In the genomic region with DNA sequence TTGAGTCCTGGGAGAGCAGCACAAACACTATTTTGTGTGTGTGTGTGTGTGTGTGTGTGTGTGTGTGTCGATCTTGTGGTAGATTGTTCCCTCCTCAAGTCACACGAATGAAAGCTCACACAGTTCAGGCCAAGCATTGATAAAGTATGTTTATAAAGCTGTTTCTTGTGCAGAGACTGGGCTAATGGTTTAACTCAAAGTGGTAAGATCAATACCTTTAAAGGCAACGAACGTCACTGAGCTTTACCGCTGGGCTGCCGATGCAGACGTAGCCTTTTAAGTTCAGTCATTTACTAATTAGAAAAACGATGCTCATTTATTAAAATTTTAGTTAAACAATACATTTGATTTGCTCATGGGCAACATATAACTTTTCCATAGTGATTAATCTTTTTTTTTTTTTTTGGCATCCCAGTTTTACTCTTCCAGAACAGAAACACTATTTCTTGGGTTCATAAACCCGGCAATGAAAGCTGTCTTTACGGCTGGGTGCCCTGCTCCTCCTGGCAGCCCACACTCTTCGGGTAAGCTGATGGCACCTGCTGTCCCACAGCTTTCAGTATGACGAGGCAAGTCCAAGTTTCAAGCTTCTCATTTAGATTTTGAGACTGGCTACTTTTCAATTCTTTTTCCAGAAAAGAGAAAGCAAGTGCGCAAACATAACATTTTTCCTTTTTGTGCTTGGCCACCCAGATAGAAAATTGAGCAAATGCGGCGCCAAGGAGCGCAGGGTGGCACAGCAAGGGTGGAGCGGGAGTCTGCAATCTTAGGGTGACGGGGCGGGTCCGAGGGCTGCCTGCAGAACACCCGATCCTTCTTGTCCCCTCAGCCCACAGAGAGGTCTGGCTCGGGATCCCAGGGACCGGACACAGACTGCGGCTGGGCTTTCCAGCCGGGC, we compare ENCODE assay signal across 8 mouse cellular contexts. TPM values are rescaled to one million over a fixed set of nuclear protein-coding genes. Genes with fewer than 3 reads are reported as not detected.
DNase-seq lines count a peak whose midpoint lies in the region; ATAC-seq and TF ChIP-seq lines count a peak whose summit lies in the region.

No protein-coding gene starts in this region.

- ATAC-seq in heart, embryonic 12.5 days (ENCODE audit: insufficient number of reproducible peaks, low FRiP score) = peak; percentile 78; the same call in 1 of the 2 replicates
- no peak for ATAC-seq in hindbrain, postnatal 0 days
- ATAC-seq in midbrain, embryonic 16.5 days = peak; percentile 51

- 9% methylated on average over 25 of the region's 25 CpGs for WGBS in heart, embryonic 12.5 days
- WGBS in hindbrain, postnatal 0 days = 4% methylated on average over 25 of the region's 25 CpGs
- 5% methylated on average over 25 of the region's 25 CpGs for WGBS in midbrain, embryonic 16.5 days

- H3K4me3 ChIP-seq in heart, embryonic 12.5 days = peak overlapping the region; percentile 72
- H3K4me3 ChIP-seq in hindbrain, postnatal 0 days (ENCODE audit: low read length) = peak overlapping the region; percentile 96
- peak overlapping the region; percentile 71 for H3K4me3 ChIP-seq in midbrain, embryonic 16.5 days (ENCODE audit: low read depth, low read length)

- no peak for DNase-seq in heart, adult 11 months
- DNase-seq in CD4-positive, CD25-positive, alpha-beta regulatory T cell, adult 2 months (ENCODE audit: low read depth, low spot score) = peak; percentile 49
- peak; percentile 18 for DNase-seq in embryo, embryonic 11 days
- peak; percentile 71 for DNase-seq in hindbrain, postnatal 0 days (ENCODE audit: low spot score)
- no peak for DNase-seq in adrenal gland, adult 18-20 months (ENCODE audit: low spot score in 2 of 2)
- DNase-seq in ovary, adult 18-20 months (ENCODE audit: low spot score) = no peak

- H3K4me2 ChIP-seq in heart, embryonic 12.5 days = peak overlapping the region; percentile 72
- H3K4me2 ChIP-seq in hindbrain, postnatal 0 days (ENCODE audit: low read depth, low read length) = peak overlapping the region; percentile 79
- H3K4me2 ChIP-seq in midbrain, embryonic 16.5 days (ENCODE audit: low read length) = peak overlapping the region; percentile 52

- no peaks in the 10 kb centered on the region for H3K9me3 ChIP-seq in heart, embryonic 12.5 days (replicated peaks)
- no peaks in the 10 kb centered on the region for H3K9me3 ChIP-seq in hindbrain, postnatal 0 days (ENCODE audit: low read length)
- H3K9me3 ChIP-seq in midbrain, embryonic 16.5 days (replicated peaks; ENCODE audit: control insufficient read depth, low read length, poor library complexity, severe bottlenecking) = no peaks in the 10 kb centered on the region

- H3K9ac ChIP-seq in heart, embryonic 12.5 days = peak overlapping the region; percentile 98
- peak overlapping the region; percentile 97 for H3K9ac ChIP-seq in hindbrain, postnatal 0 days (replicated peaks; ENCODE audit: low read length)
- H3K9ac ChIP-seq in midbrain, embryonic 16.5 days (ENCODE audit: low read depth, low read length) = peak overlapping the region; percentile 90

- H3K36me3 ChIP-seq in heart, embryonic 12.5 days = no peaks in the 10 kb centered on the region
- H3K36me3 ChIP-seq in hindbrain, postnatal 0 days (ENCODE audit: insufficient read depth, low read length) = no peaks in the 10 kb centered on the region
- H3K36me3 ChIP-seq in midbrain, embryonic 16.5 days (ENCODE audit: control insufficient read depth, insufficient read depth, low read length) = no peaks in the 10 kb centered on the region

- H3K4me1 ChIP-seq in heart, embryonic 12.5 days (replicated peaks) = peaks cover 20% of the 10 kb centered on the region
- 0 out of 2 replicates have a peak, but pooled peaks cover 14% of the 10 kb centered on the region for H3K4me1 ChIP-seq in hindbrain, postnatal 0 days (ENCODE audit: insufficient read depth, low read length)
- peaks cover 15% of the 10 kb centered on the region for H3K4me1 ChIP-seq in midbrain, embryonic 16.5 days (ENCODE audit: control insufficient read depth, insufficient read depth, low read length)

- peak overlapping the region; percentile 99 for H3K27ac ChIP-seq in heart, embryonic 12.5 days (ENCODE audit: poor library complexity, severe bottlenecking)
- peak overlapping the region; percentile 100 for H3K27ac ChIP-seq in hindbrain, postnatal 0 days
- H3K27ac ChIP-seq in midbrain, embryonic 16.5 days (ENCODE audit: low read length) = peak overlapping the region; percentile 100

- TF ChIP-seq CTCF in hindbrain, postnatal 0 days (IDR thresholded peaks at IDR 0.05; ENCODE audit: low read depth) = no peak

- H3K27me3 ChIP-seq in heart, embryonic 12.5 days (replicated peaks) = no peaks in the 10 kb centered on the region
- H3K27me3 ChIP-seq in hindbrain, postnatal 0 days (ENCODE audit: insufficient read depth, low read length) = no peaks in the 10 kb centered on the region
- H3K27me3 ChIP-seq in midbrain, embryonic 16.5 days (ENCODE audit: control insufficient read depth, insufficient read depth, low read depth, low read length) = no peaks in the 10 kb centered on the region

RNA-seq across cellular contexts. Expression of gene Itgb1, which starts 0.6 kb away (rescaled TPM):
- polyA plus RNA-seq in heart, embryonic 12.5 days (2016; fragmentation: Nextera tagmentation; extraction: Ambion mirVana) = 474 and 476 TPM in 2 replicates
- 59.1 and 61.5 TPM in 2 replicates for total RNA-seq in hindbrain, postnatal 0 days (2014; rRNA removed)
- polyA plus RNA-seq in hindbrain, postnatal 0 days (2015; fragmentation: Nextera tagmentation; extraction: Ambion mirVana) = 70.8 and 75.7 TPM in 2 replicates
- 72.9 and 76.5 TPM in 2 replicates for polyA plus RNA-seq in midbrain, embryonic 16.5 days (2015; fragmentation: Nextera tagmentation; extraction: Ambion mirVana)
- total RNA-seq in adrenal gland, adult 18-20 months (2021) = 100 to 1,000 TPM; 223 to 263 TPM

Comparison
In these comparisons a context has a peak if more than half of its experiments do, and no peak if none do; other contexts are left out.
1. DNase-seq: peak in CD4-positive, CD25-positive, alpha-beta regulatory T cell, adult 2 months (single experiment), embryo, embryonic 11 days (single experiment) and hindbrain, postnatal 0 days (single experiment); none in heart, adult 11 months (single experiment), adrenal gland, adult 18-20 months (0 of 2) and ovary, adult 18-20 months (single experiment).
2. Peak in every context shown above with its lines, with median percentiles within 50 percentile points of each other: H3K27ac ChIP-seq, H3K4me2 ChIP-seq, H3K4me3 ChIP-seq and H3K9ac ChIP-seq.